Mouse (Mus musculus) lung, embryonic 15.5 days (tissue): ENCODE data around the gene Fgr. TPM values are rescaled to one million over a fixed set of nuclear protein-coding genes. Genes with fewer than 3 reads are reported as not detected.

Experiments
- polyA plus RNA-seq: library from polyadenylated mRNA; unstranded; fragments of >200 nt; fragmentation: Nextera tagmentation; extraction: Ambion mirVana; gene quantifications from 2 replicates; pipeline ENCODE4 v1.2.1, GENCODE M21; 2015

The Fgr gene
- polyA plus RNA-seq, 1 experiment from 2014 or later: 0.69 TPM

Other genes with a start within 250 kb of the Fgr start
- gene Xkr8, start 241.5 kb upstream of the Fgr start, polyA plus RNA-seq: 5.1 TPM in 2 replicates
- 6.4 and 6.7 TPM in 2 replicates for gene Smpdl3b, start 216.8 kb upstream of the Fgr start, polyA plus RNA-seq
- gene Rpa2, start 205.8 kb upstream of the Fgr start, polyA plus RNA-seq: 111 TPM in 2 replicates
- 0.89 and 0.96 TPM in 2 replicates for gene Themis2, start 177.7 kb upstream of the Fgr start, polyA plus RNA-seq
- gene Ppp1r8, start 130.9 kb upstream of the Fgr start, polyA plus RNA-seq: 52.9 and 54.5 TPM in 2 replicates
- 62.2 and 64.0 TPM in 2 replicates for gene Stx12, start 89.6 kb upstream of the Fgr start, polyA plus RNA-seq
- 43.0 and 45.8 TPM in 2 replicates for gene Fam76a, start 51.5 kb upstream of the Fgr start, polyA plus RNA-seq
- gene Ahdc1, start 37.2 kb downstream of the Fgr start, polyA plus RNA-seq: 8.5 and 10.5 TPM in 2 replicates
- 120 and 136 TPM in 2 replicates for gene Wasf2, start 156.4 kb downstream of the Fgr start, polyA plus RNA-seq
- 8.2 and 8.5 TPM in 2 replicates for gene Cd164l2, start 238.0 kb downstream of the Fgr start, polyA plus RNA-seq
- 0.10 TPM in 1 of 2 replicates, not detected in the other for gene Gpr3, start 238.4 kb downstream of the Fgr start, polyA plus RNA-seq